Mouse (Mus musculus) effector memory CD4-positive, alpha-beta T cell, adult 5 months (primary cell): ENCODE results near the gene Abca14. TPM values are rescaled to one million over a fixed set of nuclear protein-coding genes. Genes with fewer than 3 reads are reported as not detected.

ENCODE experiments used
- polyA plus RNA-seq: library from polyadenylated mRNA; unstranded; fragments of 100-300 nt; shearing (Covaris generic); gene quantifications from one replicate; pipeline ENCODE4 v1.2.1, GENCODE M21; 2017

The Abca14 gene
- not detected for polyA plus RNA-seq

DNA sequence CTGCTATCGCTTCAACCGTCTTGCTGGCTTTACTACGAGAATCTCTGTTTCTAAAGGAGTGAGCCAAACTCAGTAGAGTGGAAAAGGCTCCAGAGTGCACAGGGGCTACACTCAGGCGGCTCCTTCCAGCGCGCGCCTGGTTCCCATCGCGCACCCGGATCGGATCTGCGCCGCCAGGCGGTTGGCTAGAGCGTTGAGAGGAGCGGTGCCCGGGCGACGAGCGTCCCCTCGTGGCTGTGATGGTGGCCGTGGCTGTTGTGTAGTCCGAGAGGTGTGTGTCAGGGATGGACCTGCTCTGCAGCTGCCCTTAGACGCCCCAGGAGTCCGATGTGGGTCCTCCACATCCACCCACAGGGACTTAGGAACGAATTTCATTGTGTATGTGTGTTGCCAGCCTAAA, at the start of gene Abca14:
Abca14 (plus strand) TSS at position 173 of the 400 bp plus-strand sequence.

DNA sequence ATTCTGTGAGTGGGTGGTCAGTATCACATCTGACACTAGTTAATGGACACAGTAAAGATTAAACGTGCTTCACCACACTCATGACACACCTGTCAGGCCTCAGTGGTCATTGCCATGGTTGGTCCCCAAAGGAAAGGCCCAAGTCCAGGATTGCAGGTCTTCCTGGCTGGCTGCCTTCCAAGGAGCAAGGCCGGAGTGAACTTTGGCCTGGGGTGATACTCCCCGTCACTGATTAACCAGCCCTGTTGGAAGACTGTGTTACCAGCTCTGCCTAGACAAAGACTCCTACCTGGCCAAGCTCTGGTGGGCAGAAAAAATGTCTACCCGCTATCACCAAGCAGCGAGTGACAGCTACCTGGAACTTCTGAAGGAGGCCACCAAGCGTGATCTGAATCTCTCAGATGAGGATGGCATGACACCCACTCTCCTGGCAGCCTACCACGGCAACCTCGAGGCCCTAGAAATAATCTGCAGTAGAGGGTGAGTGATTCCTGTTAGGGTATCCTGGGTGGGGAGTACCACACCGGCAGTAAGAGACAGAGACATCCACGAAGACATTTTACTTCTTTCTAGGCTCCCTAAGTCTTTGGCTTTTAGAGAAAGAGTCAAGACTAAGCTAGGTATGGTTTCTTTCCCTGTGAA, 30.0 kb upstream of the Abca14 start, which contains the start of gene Anks4b:
Anks4b (plus strand) TSS at position 256 of the 642 bp plus-strand sequence.

GRCm38 (mm10) chr7:120201771-120202170, 2.0 kb upstream of the Abca14 start, which contains the start of gene Crym:
TSS of gene Crym (minus strand) at chr7:120202111.

GRCm38 (mm10) chr7:120328087-120328793, 124.5 kb downstream of the Abca14 start, which contains the start of gene Abca15:
TSS of gene Abca15 (plus strand) at chr7:120328670.

Other genes starting within 250 kb of the Abca14 start
- 0.22 TPM for gene Dnah3, start 108.7 kb upstream of the Abca14 start, polyA plus RNA-seq
- 4.3 TPM for gene Tmem159, start 101.6 kb upstream of the Abca14 start, polyA plus RNA-seq
- gene Zp2, start 58.7 kb upstream of the Abca14 start, polyA plus RNA-seq, result not detected
- gene Anks4b, start 30.1 kb upstream of the Abca14 start, polyA plus RNA-seq, result not detected
- gene Crym, start 1.9 kb upstream of the Abca14 start, polyA plus RNA-seq, result not detected
- not detected for gene Abca15, start 124.7 kb downstream of the Abca14 start, polyA plus RNA-seq
- gene Abca16, start 205.7 kb downstream of the Abca14 start, polyA plus RNA-seq, result not detected